Mouse (Mus musculus): Measurements from ENCODE around the gene Gm10645.
A peak's percentile ranks its signal among the peaks of the same experiment; 100 is the strongest.

Gene Gm10645

DNA sequence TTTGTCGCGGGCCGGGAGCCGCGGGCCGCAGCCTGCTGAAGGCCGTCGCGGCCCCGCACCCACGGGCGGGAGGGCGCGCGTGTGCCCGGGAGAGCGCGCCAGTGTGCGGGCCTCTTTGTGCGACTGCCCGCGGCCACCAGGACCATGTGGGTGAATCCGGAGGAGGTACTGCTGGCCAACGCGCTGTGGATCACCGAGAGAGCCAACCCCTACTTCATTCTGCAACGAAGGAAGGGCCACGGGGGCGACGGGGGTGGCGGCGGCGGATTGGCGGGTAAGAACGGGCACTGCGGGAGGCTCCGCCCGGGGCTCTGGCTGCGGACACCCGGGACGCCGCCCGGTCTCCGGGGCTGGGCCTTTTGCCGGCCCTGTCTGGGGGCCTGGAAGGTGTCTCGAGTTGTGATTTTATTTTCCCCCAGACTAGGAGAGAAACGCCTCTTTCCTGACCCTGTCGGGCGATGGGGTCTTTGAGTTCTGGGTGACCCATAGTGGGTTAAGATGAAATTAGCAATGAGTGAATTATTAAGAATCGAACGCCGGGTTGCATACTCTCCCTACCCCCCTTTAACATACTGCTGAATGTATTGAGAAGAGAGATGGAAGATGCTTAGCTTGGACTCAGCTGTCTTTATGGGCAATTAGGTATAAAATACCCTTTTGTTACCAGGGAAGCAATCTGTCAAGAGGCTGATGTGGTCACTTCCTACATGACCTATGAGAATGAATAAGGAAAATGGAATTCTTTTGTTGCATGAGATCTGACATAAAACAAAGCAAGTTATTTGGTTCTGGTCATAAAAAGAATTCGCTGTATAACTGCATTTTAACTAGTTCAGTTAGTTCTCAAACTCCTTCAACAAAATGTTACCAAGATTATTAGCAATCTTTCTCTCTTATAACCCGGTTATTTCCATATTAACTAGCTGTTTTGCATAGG is at the start of gene Gm10645:
Gene Gm10645 (minus strand): TSS at position 240 of the 937 bp plus-strand sequence.
- peak; percentile 67 for ATAC-seq (ENCODE audit: low TSS enrichment)

DNA sequence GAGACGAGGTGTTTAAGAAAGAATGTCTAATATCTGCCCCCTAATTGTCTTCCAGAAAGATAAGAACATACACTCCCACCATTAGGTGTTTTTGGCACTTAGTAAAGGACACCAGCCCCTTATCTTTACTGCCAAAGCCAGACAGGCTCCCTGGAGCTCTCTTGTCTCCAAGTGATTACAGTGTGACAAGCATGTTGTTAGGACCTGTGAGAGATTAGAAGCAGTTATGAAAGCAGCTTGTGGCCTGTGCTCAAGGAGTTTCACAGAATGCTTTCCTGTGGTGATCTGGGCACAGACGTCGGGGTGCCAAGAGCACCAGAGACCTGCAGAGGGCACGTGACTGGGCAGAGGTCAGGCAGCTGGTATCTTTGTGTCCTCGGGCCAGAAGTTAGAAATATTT is 49.1 kb upstream of the Gm10645 start:
- ATAC-seq (ENCODE audit: low TSS enrichment), result no peak

DNA sequence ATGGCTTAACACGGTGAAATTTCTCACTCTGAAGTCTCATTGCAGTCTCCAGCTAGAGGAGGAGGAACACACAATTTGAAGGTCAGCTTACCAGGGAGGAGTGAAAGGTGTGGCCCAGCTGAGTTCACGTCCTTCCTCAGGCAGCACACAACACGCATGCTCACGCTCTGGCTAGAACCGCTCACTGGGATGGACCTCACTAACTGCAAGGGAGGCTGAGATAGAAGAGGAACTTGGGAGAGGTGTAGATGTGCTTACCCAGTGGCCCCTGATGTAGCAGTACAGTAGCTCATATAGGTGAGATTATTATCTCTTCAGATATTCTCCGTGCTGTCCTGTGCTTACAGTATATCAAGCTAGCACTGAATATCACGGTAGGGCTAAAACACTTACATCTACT is 44.7 kb upstream of the Gm10645 start:
- no peak for ATAC-seq (ENCODE audit: low TSS enrichment)

DNA sequence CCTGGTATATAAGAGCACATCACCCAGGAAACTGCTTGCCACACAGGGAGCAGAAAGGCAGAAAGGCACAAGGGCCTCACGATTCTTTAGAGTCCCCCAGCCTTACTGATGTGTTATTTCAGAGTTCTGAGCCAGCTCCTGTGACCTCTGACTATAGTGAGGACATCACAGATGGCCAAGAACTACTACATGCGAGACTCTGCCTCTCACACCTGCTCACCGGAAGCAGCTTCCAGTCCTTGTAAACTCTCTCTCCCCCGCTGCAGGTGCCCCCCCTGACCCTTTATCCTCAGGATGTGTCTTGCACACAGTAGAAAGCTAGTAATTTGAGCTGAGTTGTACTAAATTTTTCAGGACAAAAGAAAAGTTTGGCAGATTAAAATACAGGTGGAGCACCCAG is 43.6 kb upstream of the Gm10645 start:
- no peak for ATAC-seq (ENCODE audit: low TSS enrichment)

DNA sequence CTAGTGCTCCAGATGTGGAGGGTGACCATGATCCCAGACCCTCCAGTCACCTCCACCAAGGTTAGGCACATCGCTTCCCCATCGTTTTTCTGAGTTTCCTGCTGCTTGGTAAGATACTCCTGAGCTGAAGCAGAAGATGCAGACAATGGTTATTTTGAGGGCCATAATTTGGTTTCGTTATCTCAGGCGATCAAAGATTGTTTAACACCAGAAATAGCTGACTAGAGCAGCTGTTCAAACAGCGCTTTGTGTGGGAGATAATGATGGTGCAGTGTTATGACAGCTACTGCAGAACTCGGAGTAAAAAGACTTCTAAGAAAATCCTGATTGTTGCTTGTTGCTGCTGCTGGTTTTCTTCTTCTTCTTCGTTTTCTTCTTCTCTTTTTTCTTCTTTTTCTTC is 39.9 kb upstream of the Gm10645 start:
- peak; percentile 84 for ATAC-seq (ENCODE audit: low TSS enrichment)

DNA sequence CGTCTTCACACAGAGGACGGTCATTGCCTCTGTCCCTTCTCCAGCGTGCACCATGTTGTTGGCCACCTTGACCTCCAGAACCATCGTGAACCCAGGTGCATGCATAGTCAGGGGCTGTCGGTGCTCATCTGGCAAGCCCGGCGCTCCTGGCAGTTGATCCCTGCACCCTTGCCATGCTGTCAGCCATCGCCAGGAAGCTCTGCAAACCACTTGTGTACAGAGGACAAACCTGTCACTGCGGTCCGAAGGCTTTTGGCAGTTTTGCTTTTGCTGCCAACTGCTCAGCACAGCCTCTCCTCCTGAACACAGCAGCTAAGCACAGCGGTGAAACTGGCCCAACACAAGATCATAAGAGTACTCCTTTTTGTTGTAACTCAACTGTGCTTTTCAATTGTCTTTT is 37.0 kb upstream of the Gm10645 start:
- ATAC-seq (ENCODE audit: low TSS enrichment), result no peak

DNA sequence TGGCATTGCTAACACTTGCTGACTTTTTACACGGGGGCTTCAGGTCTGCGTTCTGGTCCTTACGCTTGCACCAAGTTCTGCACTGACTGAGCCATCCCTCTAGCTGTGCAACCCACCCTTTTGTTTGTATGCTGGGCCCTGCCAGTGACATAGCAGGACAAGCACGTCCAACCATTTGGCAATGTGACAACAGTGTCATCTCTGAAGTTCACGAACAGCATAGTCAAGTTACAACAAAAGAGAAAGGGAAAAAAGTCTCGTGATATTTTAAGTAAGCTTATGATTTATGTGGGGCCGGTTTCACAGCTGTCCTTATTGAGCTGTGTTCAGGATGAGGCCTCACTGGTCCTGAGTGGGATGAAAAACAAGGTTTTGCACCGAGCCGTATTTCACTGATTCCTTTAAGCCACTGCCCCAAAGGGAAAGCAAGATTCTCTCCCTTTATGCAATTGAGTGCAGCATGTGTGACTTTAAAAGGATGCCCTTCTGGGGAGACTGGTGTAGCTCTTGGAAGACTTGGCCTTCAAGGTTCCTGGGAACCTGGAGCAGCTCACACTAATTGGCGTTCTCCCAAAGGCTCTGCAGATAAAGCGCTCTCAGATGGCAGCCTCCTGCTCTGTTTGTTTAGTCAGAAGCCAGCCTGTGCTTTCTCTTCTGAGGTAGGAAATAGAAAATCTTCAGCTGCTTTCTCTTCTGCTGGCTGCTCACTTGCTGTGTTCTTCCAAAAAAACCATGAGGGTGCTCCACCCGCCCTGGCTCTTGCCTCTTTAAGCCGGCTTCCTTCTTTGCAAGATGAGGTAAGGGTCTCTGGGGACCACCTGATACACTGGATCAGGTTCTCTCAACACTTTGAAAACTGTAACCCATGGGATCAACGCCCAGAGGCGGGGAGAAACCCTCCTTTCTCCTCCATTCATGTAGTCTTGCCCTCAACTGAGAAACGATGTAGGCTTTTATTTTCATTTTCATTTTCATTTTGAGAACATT is 34.5 kb upstream of the Gm10645 start:
- peak; percentile 79 for ATAC-seq (ENCODE audit: low TSS enrichment)

DNA sequence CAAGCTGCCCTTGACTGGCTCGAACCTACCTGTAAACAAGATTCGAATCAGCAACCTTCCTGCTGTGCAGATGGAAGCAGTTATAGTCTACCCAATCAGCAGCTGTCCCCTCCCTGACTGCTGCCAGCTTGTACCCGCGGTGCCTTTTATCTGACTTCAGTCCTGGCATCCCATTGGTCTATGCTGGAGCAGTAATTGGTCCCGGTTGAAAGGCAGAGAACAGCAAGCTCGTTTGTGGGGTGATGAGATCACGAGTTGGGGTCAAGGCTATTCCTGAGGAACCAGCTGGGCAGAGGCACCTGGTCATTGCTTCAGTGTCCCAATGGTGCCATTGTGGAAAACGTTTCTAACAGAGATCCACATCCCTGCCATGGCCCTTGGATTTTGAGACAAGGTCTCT is 33.7 kb upstream of the Gm10645 start:
- no peak for ATAC-seq (ENCODE audit: low TSS enrichment)

DNA sequence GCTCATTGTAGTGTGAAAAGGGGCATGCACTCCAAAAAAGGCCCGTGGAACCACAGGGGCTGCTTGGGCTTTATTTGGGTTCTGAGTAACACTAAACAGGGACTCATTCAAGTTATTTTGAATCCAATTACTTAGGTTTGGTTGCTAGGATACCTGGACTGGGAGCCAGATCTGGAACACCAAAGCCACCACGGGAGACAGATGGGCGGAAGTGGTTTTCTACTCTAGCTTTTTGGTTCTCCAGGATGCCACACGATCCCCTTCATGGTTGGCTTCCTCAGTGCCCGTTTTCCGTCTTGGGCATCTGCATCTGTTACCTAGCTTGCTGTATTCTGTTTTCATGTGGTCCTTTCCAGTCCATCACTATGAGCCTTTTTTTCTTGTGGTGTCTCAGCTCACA is 30.1 kb upstream of the Gm10645 start:
- ATAC-seq (ENCODE audit: low TSS enrichment), result peak; percentile 52

DNA sequence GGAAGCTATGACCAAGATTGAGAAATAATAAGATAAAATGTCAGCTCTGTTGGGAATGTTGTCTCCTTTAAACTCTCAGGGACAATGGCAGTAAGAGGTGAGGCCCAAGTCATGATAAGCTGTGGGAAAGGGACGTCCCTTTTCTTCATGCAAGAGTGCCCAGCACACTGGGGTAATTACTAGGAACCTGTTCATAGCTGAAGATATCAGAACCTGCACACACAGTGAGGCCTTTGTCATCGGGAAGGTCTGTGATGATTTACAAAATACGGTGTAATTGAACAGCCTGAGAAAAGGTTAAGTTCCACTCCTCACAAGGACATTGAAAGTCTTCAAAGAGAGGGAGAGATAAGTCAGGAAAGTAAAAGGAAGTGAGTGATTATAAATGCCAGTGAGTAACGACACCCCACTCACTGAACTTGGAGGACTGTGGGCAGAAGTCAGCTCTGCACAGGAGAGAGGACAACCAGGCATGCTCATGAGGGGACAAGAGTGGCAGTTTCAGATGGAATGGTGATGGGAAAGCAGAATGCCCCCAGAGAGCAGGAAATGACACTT is 23.6 kb upstream of the Gm10645 start:
- no peak for ATAC-seq (ENCODE audit: low TSS enrichment)

DNA sequence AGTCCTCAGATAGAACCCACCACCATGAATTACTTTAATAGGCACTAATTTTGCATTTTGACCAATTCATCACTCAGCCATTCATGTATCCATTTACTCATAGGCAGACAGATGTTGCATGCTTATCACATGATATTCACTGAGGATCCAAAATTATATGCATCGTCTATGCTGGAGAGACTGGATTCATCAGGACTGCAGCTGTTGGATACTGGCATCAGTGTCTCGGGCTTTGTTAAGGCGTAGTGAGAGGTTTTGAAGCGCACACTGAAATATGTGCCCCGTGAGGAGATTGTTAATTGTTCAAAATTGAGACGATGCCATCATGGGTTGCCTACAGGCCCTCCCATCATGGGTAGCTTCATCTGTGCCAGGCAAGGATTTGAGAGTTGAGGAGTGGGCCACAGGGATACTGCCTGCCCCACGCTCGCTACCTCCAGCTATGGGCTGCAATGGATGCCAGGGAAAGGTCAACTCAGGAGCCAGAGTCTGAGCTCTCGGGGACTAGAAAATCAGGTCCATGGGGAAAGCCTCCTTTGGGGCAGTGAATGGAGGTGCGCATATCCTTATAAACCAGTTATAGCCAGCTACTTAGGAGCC is 21.5 kb upstream of the Gm10645 start:
- peak; percentile 25 for ATAC-seq (ENCODE audit: low TSS enrichment)

DNA sequence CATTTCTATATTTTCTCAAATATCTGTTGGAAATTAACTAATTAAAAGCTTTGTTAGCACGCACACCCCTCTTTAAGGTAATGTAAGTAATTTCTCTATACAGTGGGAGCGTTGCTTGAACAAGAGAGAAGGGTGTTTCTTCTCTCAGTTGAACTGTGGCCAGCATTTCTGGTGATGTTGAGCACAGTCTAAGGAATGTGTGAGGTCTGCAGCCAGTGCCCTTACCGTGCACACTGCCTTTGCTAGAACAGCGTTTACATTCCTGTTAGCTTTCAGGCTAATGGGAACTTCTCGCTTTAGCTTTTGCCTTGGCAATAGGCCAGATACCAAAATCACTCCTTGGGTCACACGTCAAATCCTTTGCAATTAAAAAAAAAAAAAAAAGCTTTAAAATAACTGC is 20.4 kb upstream of the Gm10645 start:
- ATAC-seq (ENCODE audit: low TSS enrichment), result no peak

DNA sequence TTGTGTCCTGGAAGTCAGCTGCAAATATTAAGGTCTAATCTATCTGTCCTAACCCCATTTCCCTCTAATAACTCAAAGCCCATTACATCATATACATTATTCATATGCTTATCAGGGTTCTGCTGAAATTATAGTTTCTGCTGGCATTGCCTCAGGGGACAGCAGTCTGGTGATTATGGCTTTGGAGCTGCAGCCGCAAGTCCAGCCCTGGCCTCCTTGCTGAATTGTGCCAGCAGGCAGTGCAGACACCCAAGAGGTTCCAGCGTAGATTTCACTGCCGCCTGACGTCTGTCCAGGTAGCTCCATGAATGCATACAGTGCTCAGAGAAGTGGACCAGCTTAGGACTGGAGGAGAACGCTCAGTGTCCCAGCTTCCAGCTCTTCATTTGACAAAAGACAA is 16.8 kb upstream of the Gm10645 start:
- no peak for ATAC-seq (ENCODE audit: low TSS enrichment)

DNA sequence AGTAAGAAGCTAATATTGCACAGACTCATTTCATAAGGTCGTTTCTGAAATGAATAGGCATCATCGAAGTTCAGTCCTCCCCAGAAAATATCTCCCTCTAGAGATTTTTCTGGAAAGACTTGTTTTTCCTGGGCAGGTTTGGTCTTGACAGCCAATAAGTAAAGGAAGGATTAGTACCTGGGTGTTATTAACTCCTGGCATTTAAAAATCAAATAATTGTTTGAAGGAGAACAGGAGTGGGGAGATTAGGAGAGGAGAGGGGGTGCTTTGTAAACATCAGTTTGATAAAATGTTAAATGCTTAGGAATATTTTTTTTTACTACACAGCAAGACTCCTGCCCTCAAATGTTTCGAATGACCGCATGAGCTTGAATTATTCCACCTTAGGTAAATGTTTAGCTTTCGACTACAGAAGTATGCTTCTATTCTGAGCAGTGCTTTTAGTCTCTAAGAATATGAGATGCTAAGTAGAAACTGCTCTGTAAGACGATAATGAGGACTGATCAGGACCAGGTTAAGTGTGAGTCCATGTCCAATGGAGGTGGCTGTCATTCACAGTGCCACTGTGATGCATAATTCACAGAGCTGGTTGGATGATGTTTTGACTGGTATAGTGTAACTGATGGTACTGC is 16.0 kb upstream of the Gm10645 start:
- ATAC-seq (ENCODE audit: low TSS enrichment), result no peak

DNA sequence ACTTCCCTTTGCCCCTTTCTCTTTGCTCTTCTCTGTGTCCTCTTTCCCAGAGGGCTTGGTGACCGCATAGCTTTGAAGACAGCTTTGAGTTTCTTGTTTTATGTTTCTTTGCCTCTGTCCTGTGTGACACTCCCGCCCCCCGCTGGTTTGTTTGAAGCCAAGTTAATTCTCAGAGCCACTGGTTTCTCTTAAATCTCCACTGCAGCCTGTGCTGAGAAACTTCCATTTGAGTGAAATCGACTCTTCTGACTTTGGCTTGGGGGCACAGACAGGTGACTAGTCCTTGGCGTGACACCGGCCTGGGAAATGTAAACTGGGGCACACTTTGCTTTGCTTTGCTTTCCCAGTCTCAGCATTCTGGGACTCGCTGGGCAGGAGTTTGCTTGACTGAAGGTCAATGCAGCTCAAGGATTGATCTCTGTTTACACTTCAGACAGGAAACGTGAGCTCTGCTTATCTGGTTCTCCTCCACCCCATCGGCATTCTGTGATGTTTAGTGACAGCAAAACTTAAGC is 12.3 kb upstream of the Gm10645 start:
- no peak for ATAC-seq (ENCODE audit: low TSS enrichment)

DNA sequence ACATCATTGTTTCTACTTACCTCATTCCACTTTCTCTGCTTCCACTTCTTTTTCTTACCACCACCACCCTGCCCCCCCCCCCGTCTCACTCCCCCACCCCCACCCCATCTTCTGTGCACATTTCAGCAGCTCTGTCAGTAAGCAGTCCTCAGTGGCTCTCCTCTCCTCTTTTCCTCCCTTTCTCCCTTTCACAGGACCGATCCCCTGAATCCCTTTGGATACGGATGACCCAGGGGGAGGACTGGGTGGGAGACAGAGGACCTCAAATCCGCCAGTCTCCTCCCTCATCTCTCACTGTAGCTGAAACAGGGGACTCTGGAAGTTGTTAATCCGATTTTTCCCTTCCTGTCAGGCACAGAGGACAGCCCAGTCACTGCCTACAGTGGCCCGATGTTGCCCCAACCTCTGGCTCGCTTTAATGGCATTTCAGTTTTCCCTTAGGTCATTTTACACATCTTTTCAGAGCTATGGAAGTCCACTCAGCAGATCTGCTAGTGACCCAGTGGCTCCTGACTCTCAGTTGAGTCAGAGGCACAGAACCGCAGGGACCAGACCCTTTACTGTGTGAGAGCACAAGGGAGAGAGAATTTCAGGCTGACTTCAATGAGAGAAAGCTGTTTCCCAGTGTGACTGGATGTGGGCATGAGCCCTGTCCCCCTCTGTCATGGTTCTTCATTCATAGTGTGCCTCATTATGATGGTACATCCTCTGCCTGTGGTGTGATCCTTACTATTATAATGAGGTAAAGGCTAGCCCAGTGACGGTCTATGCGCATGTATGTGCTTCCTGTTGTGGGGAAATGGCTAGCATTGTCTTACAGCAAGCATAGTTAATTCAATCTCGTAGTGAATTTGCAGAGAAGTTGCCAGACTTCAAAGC is 11.6 kb upstream of the Gm10645 start:
- ATAC-seq (ENCODE audit: low TSS enrichment), result no peak

DNA sequence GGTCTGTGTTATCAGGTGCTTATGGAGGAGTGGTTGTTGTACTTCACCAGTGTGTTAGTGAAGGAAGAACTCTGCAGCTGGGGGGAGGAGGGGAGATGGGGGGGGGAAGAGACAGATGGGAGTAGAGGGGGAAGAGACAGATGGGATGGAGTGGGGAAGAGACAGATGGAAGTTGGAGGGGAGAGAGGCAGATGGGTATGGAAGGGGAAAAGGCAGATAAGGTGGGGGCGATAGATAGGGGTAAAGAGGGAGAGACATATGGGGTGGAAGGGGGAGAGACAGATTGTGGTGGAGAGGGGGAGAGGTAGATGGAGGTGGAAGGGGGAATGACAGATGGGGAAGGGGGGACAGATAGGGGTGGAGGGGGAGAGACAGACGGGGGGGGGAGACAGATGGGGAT is 10.8 kb upstream of the Gm10645 start:
- no peak for ATAC-seq (ENCODE audit: low TSS enrichment)

DNA sequence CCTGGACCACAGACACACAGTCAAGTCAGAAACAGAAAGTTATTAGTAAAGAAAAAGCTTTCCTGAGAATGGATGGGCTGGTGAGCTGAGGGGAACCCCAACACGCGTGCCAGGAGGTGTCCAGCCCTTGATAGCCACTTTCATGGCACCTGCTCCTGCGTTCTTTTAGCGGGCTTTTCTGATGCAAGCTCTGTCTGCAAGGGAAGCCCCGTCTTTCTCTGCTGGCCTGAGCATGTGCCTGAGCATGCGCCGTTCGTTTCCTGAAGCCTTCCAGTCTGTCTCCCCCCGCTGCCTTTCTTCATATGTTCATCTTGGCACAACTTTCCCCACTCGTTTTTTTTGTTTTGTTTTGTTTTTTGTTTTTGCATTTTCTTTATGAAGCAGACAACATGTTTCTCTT is 9.7 kb upstream of the Gm10645 start:
- ATAC-seq (ENCODE audit: low TSS enrichment), result peak; percentile 89

DNA sequence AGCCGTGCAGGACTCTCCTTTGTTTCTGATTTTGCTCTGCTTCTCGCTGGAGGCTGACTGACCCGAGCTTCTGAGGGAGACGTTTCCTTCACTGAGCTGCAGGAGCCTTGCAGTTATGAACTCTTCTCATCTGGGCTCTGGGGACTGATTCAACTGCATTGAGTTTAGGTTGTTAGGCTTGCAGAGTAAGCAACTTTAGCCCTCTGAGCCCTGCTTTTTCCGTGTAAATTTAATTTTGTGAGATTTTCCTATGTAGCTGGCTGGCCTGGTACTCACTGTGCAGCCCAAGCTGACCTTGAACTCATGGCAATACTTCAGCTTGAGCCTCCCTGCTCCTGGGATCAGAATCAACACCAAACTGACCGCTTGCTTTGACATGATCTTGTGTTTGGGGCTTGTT is 4.9 kb upstream of the Gm10645 start:
- no peak for ATAC-seq (ENCODE audit: low TSS enrichment)

DNA sequence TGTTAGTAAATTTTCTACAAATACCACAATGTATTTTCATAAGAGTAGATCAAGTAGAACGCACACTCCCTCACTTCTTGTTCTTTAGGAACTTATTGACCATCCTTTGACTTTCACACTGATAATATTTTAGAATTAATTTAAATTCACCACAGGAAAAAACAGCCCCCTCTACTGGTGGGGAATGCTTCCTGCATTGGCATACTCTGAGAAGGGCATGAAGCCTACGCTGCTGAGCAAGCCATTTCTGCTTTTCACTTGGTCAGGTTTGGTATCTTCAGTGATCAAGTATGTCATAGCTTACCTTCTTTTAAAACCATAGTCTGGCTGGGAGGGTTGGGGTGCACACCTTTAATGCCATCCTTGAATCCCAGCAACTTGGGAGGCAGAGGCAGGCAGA is 3.7 kb upstream of the Gm10645 start:
- ATAC-seq (ENCODE audit: low TSS enrichment), result no peak

Data from frontal cortex, adult (tissue).